Mouse (Mus musculus) liver, embryonic 11.5 days (tissue): Measurements from ENCODE around the gene Plppr3. TPM values are rescaled to one million over a fixed set of nuclear protein-coding genes. Genes with fewer than 3 reads are reported as not detected.

Experiments used
- ATAC-seq: fragments of 200-750 bp; cut with Nextera tagmentation; replicated peaks from 2 replicates; pipeline ENCODE4 v1.8.0; 2017; ENCODE audit warnings: moderate number of reproducible peaks, mild to moderate bottlenecking, moderate TSS enrichment, moderate library complexity; ENCODE audit not compliant: low FRiP score
- DNase-seq: peaks from one replicate; pipeline ENCODE4 v3.0.0-alpha.2; 2017; ENCODE audit warnings: low spot score
- H3K27ac ChIP-seq: fragments of 300-500 bp; sonication (generic); 2 replicates; pipeline ENCODE4 v1.5.1; 2014; ENCODE audit warnings: mild to moderate bottlenecking, low read depth, low read length, control low read depth
- H3K27me3 ChIP-seq: fragments of 300-500 bp; sonication (generic); replicated peaks from 2 replicates; pipeline ENCODE4 v1.6.1; 2014; ENCODE audit warnings: low read length, mixed read lengths; ENCODE audit not compliant: control insufficient read depth, insufficient read depth
- H3K36me3 ChIP-seq: fragments of 300-500 bp; sonication (generic); 2 replicates; pipeline ENCODE4 v1.6.1; 2014; ENCODE audit warnings: mild to moderate bottlenecking, low read length, moderate library complexity, mixed read lengths; ENCODE audit not compliant: control insufficient read depth, insufficient read depth
- H3K4me1 ChIP-seq: fragments of 300-500 bp; sonication (generic); replicated peaks from 2 replicates; pipeline ENCODE4 v1.6.1; 2014; ENCODE audit warnings: low read length, mixed read lengths; ENCODE audit not compliant: control insufficient read depth, insufficient read depth
- H3K4me2 ChIP-seq: fragments of 300-500 bp; sonication (generic); 2 replicates; pipeline ENCODE4 v1.6.1; 2014; ENCODE audit warnings: mild to moderate bottlenecking, control low read depth, moderate library complexity
- H3K4me3 ChIP-seq: fragments of 300-500 bp; sonication (generic); 2 replicates; pipeline ENCODE4 v1.5.1; 2014; ENCODE audit warnings: low read depth, low read length, control low read depth
- H3K9ac ChIP-seq: fragments of 300-500 bp; sonication (generic); 2 replicates; pipeline ENCODE4 v1.6.1; 2014; ENCODE audit warnings: low read depth, low read length, control low read depth
- H3K9me3 ChIP-seq: fragments of 300-500 bp; sonication (generic); 2 replicates; pipeline ENCODE4 v1.6.1; 2016; ENCODE audit warnings: low read length, inconsistent platforms, mixed read lengths; ENCODE audit not compliant: control insufficient read depth
- WGBS: fragments of 180-500 bp; shearing (Covaris S2); extraction: QIAGEN DNeasy Blood & Tissue Kit; methylation state at CpG from one replicate; pipeline ENCODE4 v1.1.7; 2014; 5-methylcytosine and 5-hydroxymethylcytosine counted together
- polyA plus RNA-seq: library from polyadenylated mRNA; unstranded; fragments of >200 nt; fragmentation: Nextera tagmentation; extraction: Ambion mirVana; gene quantifications from 2 replicates; pipeline ENCODE4 v1.2.1, GENCODE M21; 2014

The Plppr3 gene
- polyA plus RNA-seq, 1 experiment from 2014 or later, result 20.9 TPM

- Histone ChIP-seq H3K4me1 (peaks cover 72% of the 10 kb centered on the region), H3K27ac (peak within 1 kb of the TSS; percentile 71), H3K9ac (peak within 1 kb of the TSS; percentile 90), H3K4me3 (peak within 1 kb of the TSS; percentile 82), H3K27me3 (peaks cover 46% of the 10 kb centered on the region), H3K4me2 (peak within 1 kb of the TSS; percentile 97), H3K9me3 (no peaks in the 10 kb centered on the region), H3K36me3 (0 out of 2 replicates have a peak, but pooled peaks cover 3% of the 10 kb centered on the region)
- 3% methylated on average over 42 of the region's 42 CpGs for WGBS
- ATAC-seq, result peak; percentile 80
- DNase-seq, result peak; percentile 84
Measured at GRCm38 (mm10) chr10:79916808-79917531, 42.5 kb upstream of the Plppr3 start, which contains the start of gene Kiss1r. Gene Kiss1r, plus strand, starts transcription at chr10:79916971.

GRCm38 (mm10) chr10:79916081-79916480 is 41.6 kb upstream of the Plppr3 start:
- ATAC-seq, result no peak
- Histone ChIP-seq H3K36me3 (peaks cover 3% of the 10 kb centered on the region; the same call in 1 of the 2 replicates), H3K9ac (peak overlapping the region; percentile 90), H3K9me3 (no peaks in the 10 kb centered on the region), H3K4me3 (peak overlapping the region; percentile 82), H3K4me2 (peak overlapping the region; percentile 97), H3K27me3 (peaks cover 38% of the 10 kb centered on the region), H3K4me1 (peaks cover 65% of the 10 kb centered on the region), H3K27ac (peak overlapping the region; percentile 71)
- no peak for DNase-seq
- 7% methylated on average over 8 of the region's 8 CpGs for WGBS

DNA sequence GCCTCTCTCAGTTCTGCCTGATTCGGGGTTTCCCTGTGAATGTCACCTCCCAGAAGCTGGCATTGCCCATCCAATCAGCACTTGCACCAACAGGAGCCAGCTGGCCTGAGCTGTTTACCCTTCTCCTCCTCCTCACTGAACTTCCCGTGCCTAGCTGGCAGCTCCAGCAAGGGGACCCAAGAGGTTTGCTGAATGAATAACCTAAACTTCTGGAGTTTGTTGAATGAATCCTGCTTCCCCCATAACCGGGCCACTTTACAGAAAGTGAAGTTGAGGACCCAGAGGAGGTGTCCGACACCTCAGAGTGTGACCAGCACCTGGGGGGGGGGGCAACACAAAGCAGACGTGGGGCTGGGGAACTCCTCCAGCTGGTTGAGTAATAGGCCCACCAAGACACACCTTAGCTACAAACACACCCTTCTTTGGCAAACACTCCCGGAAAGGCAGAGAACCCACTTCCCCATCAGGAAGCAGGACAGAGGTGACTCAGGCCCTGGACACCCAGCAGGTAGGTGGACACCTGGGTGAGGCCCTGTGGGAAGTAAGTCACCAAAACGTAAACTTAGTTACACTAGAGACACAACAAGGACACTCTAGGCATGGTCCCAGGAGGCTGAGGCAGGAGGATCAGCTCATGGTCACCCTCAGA is 40.6 kb upstream of the Plppr3 start:
- H3K27ac ChIP-seq, result peak overlapping the region; percentile 72
- H3K9ac ChIP-seq, result peak overlapping the region; percentile 15
- peak overlapping the region; percentile 97 for H3K4me2 ChIP-seq

GRCm38 (mm10) chr10:79914131-79914947 is 39.9 kb upstream of the Plppr3 start:
- Histone ChIP-seq H3K36me3 (peaks cover 3% of the 10 kb centered on the region; the same call in 1 of the 2 replicates), H3K27me3 (peaks cover 20% of the 10 kb centered on the region), H3K27ac (peak overlapping the region; percentile 72), H3K9me3 (no peaks in the 10 kb centered on the region), H3K9ac (peak overlapping the region; percentile 15), H3K4me3 (peak overlapping the region; percentile 82), H3K4me1 (peaks cover 53% of the 10 kb centered on the region), H3K4me2 (peak overlapping the region; percentile 97)
- DNase-seq, result no peak
- WGBS, result 29% methylated on average over 9 of the region's 11 CpGs
- peak; percentile 77 for ATAC-seq

More for the DNA sequence above, 40.6 kb upstream of the Plppr3 start:
- peaks cover 3% of the 10 kb centered on the region; the same call in 1 of the 2 replicates for H3K36me3 ChIP-seq
- DNase-seq, result no peak
- H3K9me3 ChIP-seq, result no peaks in the 10 kb centered on the region
- ATAC-seq, result no peak
- H3K4me3 ChIP-seq, result peak overlapping the region; percentile 82
- 51% methylated on average over 7 of the region's 7 CpGs for WGBS
- H3K27me3 ChIP-seq, result peaks cover 27% of the 10 kb centered on the region
- H3K4me1 ChIP-seq, result peaks cover 56% of the 10 kb centered on the region

GRCm38 (mm10) chr10:79912412-79912811 is 38.0 kb upstream of the Plppr3 start:
- Histone ChIP-seq H3K4me2 (no peak overlapping the region), H3K4me1 (peaks cover 43% of the 10 kb centered on the region), H3K9me3 (no peaks in the 10 kb centered on the region), H3K27ac (no peak overlapping the region), H3K4me3 (no peak overlapping the region), H3K9ac (no peak overlapping the region), H3K36me3 (peaks cover 3% of the 10 kb centered on the region; the same call in 1 of the 2 replicates), H3K27me3 (peaks cover 1% of the 10 kb centered on the region)
- DNase-seq (no peak), ATAC-seq (no peak)
- 67% methylated on average over 20 of the region's 20 CpGs for WGBS

GRCm38 (mm10) chr10:79910556-79910955 is 36.1 kb upstream of the Plppr3 start, which contains the start of gene Gm26602:
Gene Gm26602, plus strand, starts transcription at chr10:79910856.
- no peak within 1 kb of the TSS for H3K4me2 ChIP-seq
- no peak within 1 kb of the TSS for H3K9ac ChIP-seq
- H3K4me3 ChIP-seq, result no peak within 1 kb of the TSS
- ATAC-seq (no peak), DNase-seq (no peak)
- H3K27me3 ChIP-seq, result no peaks in the 10 kb centered on the region
- no peaks in the 10 kb centered on the region for H3K9me3 ChIP-seq
- WGBS, result 95% methylated on average over 4 of the region's 4 CpGs
- H3K27ac ChIP-seq, result peak within 1 kb of the TSS; percentile 56
- H3K4me1 ChIP-seq, result peaks cover 30% of the 10 kb centered on the region
- H3K36me3 ChIP-seq, result peaks cover 14% of the 10 kb centered on the region

DNA sequence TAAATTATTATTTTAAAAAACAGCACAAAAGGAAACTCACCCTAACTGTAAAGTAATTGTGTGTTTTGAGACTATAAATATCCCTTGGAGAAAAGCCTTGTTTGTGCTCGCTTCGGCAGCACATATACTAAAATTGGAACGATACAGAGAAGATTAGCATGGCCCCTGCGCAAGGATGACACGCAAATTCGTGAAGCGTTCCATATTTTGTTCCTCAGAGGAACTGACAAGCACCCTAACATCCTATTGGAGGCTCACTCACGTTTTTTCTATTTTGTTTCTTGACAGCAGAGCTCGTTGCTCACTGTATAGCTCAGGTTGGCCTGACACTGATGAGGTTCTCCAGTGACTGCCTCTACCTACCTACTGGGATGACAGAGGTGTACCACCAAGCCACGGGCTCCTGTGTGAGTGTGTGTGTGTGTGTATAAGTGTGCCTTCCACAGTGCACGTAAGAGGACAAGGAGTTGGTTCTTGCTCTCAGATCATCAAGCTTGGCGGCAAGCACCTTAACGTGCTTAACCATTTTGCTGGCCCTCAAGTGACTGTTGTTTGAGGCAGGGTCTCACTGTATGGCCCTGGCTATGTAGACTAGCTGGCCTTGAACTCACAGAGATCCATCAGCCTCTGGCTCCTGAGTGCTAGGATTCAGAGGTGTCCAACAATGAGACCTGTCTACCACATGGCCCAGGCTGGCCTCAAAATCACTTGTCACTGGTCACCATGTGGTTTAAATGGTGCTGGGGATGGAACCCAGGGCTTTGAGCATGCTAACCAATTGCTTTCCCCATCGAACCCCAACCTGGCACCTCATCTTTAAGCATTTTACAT is 34.9 kb upstream of the Plppr3 start:
- H3K4me3 ChIP-seq, result peak overlapping the region; percentile 73; the same call in 1 of the 2 replicates
- H3K36me3 ChIP-seq, result peaks cover 24% of the 10 kb centered on the region
- 25% methylated on average over 14 of the region's 14 CpGs for WGBS
- H3K9ac ChIP-seq, result peak overlapping the region; percentile 4; the same call in 1 of the 2 replicates
- DNase-seq (peak; percentile 68), ATAC-seq (peak; percentile 62)
- no peaks in the 10 kb centered on the region for H3K9me3 ChIP-seq
- peak overlapping the region; percentile 33 for H3K4me2 ChIP-seq
- H3K27ac ChIP-seq, result peak overlapping the region; percentile 56
- H3K27me3 ChIP-seq, result no peaks in the 10 kb centered on the region
- peaks cover 17% of the 10 kb centered on the region for H3K4me1 ChIP-seq
